Mouse (Mus musculus) liver, adult 2 months (tissue): Measurements from ENCODE around the gene Krt87. TPM values are rescaled to one million over a fixed set of nuclear protein-coding genes. Genes with fewer than 3 reads are reported as not detected.

Source experiments
- DNase-seq: peaks from one replicate; pipeline ENCODE4 v3.0.0-alpha.2; 2011; ENCODE audit warnings: low read depth, low spot score; ENCODE audit errors: extremely low read depth
- H3K27ac ChIP-seq: fragments of 200-500 bp; replicated peaks from 2 replicates; pipeline ENCODE4 v1.5.1; 2012; ENCODE audit warnings: low read depth, mild to moderate bottlenecking, control low read depth, inconsistent platforms, low read length; ENCODE audit not compliant: insufficient read depth
- H3K27me3 ChIP-seq: fragments of 200-500 bp; 2 replicates; pipeline ENCODE4 v1.6.1; 2012; ENCODE audit warnings: mild to moderate bottlenecking, moderate library complexity, low read length, inconsistent platforms; ENCODE audit not compliant: control insufficient read depth, insufficient read depth
- H3K36me3 ChIP-seq: fragments of 200-500 bp; 2 replicates; pipeline ENCODE4 v1.6.1; 2012; ENCODE audit warnings: low read length, inconsistent platforms; ENCODE audit not compliant: control insufficient read depth, insufficient read depth
- H3K4me1 ChIP-seq: fragments of 200-500 bp; 2 replicates; pipeline ENCODE4 v1.6.1; 2011; ENCODE audit warnings: low read length; ENCODE audit not compliant: control insufficient read depth, insufficient read depth
- H3K4me3 ChIP-seq: fragments of 200-500 bp; 2 replicates; pipeline ENCODE4 v1.5.1; 2011; ENCODE audit warnings: low read depth, mild to moderate bottlenecking, control low read depth, low read length, moderate library complexity; ENCODE audit not compliant: insufficient read depth
- H3K79me2 ChIP-seq: fragments of 200-500 bp; 2 replicates; pipeline ENCODE4 v1.6.1; 2012; ENCODE audit warnings: inconsistent platforms, mild to moderate bottlenecking, low read length, moderate library complexity; ENCODE audit not compliant: control insufficient read depth, insufficient read depth
- H3K9ac ChIP-seq: fragments of 200-500 bp; 2 replicates; pipeline ENCODE4 v1.6.1; 2012; ENCODE audit warnings: low read depth, mild to moderate bottlenecking, control low read depth, inconsistent platforms, low read length
- CTCF ChIP-seq: fragments of 200-500 bp; IDR thresholded peaks from 2 replicates; pipeline ENCODE4 v1.5.1; 2011; ENCODE audit warnings: low read depth, low read length, control low read depth
- POLR2A ChIP-seq: fragments of 200-500 bp; IDR thresholded peaks from 2 replicates; pipeline ENCODE4 v1.6.1; 2011; ENCODE audit warnings: low read length, control low read depth; ENCODE audit not compliant: insufficient read depth; ENCODE audit errors: extremely low read depth
- WGBS: fragments of 180-500 bp; shearing (Covaris S2); methylation state at CpG from one replicate; pipeline ENCODE4 v1.1.7; 2018; 5-methylcytosine and 5-hydroxymethylcytosine counted together
- polyA plus RNA-seq: library from polyadenylated mRNA; depleted of rRNA; stranded (reverse); fragments of >200 nt; gene quantifications from 2 replicates; pipeline ENCODE4 v1.2.3, GENCODE M21; 2012; rRNA removed
- total RNA-seq: library from RNA; depleted of rRNA; stranded (reverse); fragments of >200 nt; gene quantifications from 2 replicates; pipeline ENCODE4 v1.2.3, GENCODE M21; 2014; rRNA removed

Krt87 gene
- total RNA-seq (not detected in 2 replicates), polyA plus RNA-seq (not detected in 2 replicates)

GRCm38 (mm10) chr15:101438555-101438954 is at the start of gene Krt87:
Krt87 (minus strand) TSS chr15:101438804.
- no peak within 1 kb of the TSS for H3K4me3 ChIP-seq
- no peak for TF ChIP-seq CTCF
- H3K27me3 ChIP-seq = no peaks in the 10 kb centered on the region
- H3K9ac ChIP-seq = no peak within 1 kb of the TSS
- no peaks in the 10 kb centered on the region for H3K4me1 ChIP-seq
- WGBS = 4% methylated on average over 34 of the region's 34 CpGs
- H3K36me3 ChIP-seq = no peaks in the 10 kb centered on the region
- no peaks in the 10 kb centered on the region for H3K79me2 ChIP-seq
- H3K27ac ChIP-seq = no peak within 1 kb of the TSS
- DNase-seq = no peak

GRCm38 (mm10) chr15:101485911-101486635 is 47.5 kb upstream of the Krt87 start:
- Histone ChIP-seq H3K27me3 (no peaks in the 10 kb centered on the region), H3K4me3 (no peak overlapping the region), H3K79me2 (no peaks in the 10 kb centered on the region), H3K27ac (no peak overlapping the region), H3K36me3 (no peaks in the 10 kb centered on the region), H3K4me1 (no peaks in the 10 kb centered on the region), H3K9ac (no peak overlapping the region)
- WGBS = 80% methylated on average over 11 of the region's 11 CpGs
- DNase-seq = no peak
- TF ChIP-seq POLR2A (no peak), CTCF (no peak)

GRCm38 (mm10) chr15:101484939-101485338 is 46.3 kb upstream of the Krt87 start:
- DNase-seq = no peak
- Histone ChIP-seq H3K79me2 (no peaks in the 10 kb centered on the region), H3K9ac (no peak overlapping the region), H3K27me3 (no peaks in the 10 kb centered on the region), H3K4me3 (no peak overlapping the region), H3K36me3 (no peaks in the 10 kb centered on the region), H3K27ac (no peak overlapping the region), H3K4me1 (no peaks in the 10 kb centered on the region)
- no peak for TF ChIP-seq POLR2A
- TF ChIP-seq CTCF = no peak
- 82% methylated on average over 1 of the region's 1 CpGs for WGBS

GRCm38 (mm10) chr15:101483646-101484045 is 45.0 kb upstream of the Krt87 start:
- Histone ChIP-seq H3K79me2 (no peaks in the 10 kb centered on the region), H3K36me3 (no peaks in the 10 kb centered on the region), H3K27me3 (peaks cover 3% of the 10 kb centered on the region; the same call in 1 of the 2 replicates), H3K4me1 (no peaks in the 10 kb centered on the region), H3K4me3 (no peak overlapping the region), H3K9ac (no peak overlapping the region), H3K27ac (no peak overlapping the region)
- TF ChIP-seq POLR2A (no peak), CTCF (no peak)
- WGBS = 92% methylated on average over 1 of the region's 1 CpGs
- no peak for DNase-seq

GRCm38 (mm10) chr15:101482056-101482455 is 43.5 kb upstream of the Krt87 start:
- 55% methylated on average over 4 of the region's 4 CpGs for WGBS
- DNase-seq = no peak
- Histone ChIP-seq H3K27me3 (peaks cover 3% of the 10 kb centered on the region; the same call in 1 of the 2 replicates), H3K4me1 (no peaks in the 10 kb centered on the region), H3K9ac (no peak overlapping the region), H3K27ac (no peak overlapping the region), H3K36me3 (no peaks in the 10 kb centered on the region), H3K79me2 (no peaks in the 10 kb centered on the region), H3K4me3 (no peak overlapping the region)
- TF ChIP-seq CTCF = no peak
- TF ChIP-seq POLR2A = no peak

- Histone ChIP-seq H3K4me1 (no peaks in the 10 kb centered on the region), H3K4me3 (no peak overlapping the region), H3K27me3 (peaks cover 3% of the 10 kb centered on the region; the same call in 1 of the 2 replicates), H3K79me2 (no peaks in the 10 kb centered on the region), H3K9ac (no peak overlapping the region), H3K36me3 (no peaks in the 10 kb centered on the region), H3K27ac (no peak overlapping the region)
- TF ChIP-seq POLR2A = no peak
- no peak for TF ChIP-seq CTCF
- WGBS = 34% methylated on average over 11 of the region's 11 CpGs
- no peak for DNase-seq
These were observed 41.1 kb upstream of the Krt87 start for GRCm38 (mm10) chr15:101479666-101480060.
